Mouse (Mus musculus) C2C12 (cell line): Measurements from ENCODE around the gene Ptprk.

ENCODE experiments used
- CEBPB ChIP-seq: IDR thresholded peaks from one replicate; pipeline ENCODE4 v1.6.1; 2011; ENCODE audit warnings: low read depth, mild to moderate bottlenecking, control low read depth, moderate library complexity
- CTCF ChIP-seq: IDR thresholded peaks from one replicate; pipeline ENCODE4 v1.5.1; 2011; ENCODE audit not compliant: control insufficient read depth, insufficient read depth, insufficient read length
- MAX ChIP-seq: IDR thresholded peaks from one replicate; pipeline ENCODE4 v1.6.1; 2011; ENCODE audit warnings: mild to moderate bottlenecking, control low read depth
- MYOD1 ChIP-seq: IDR thresholded peaks from one replicate; pipeline ENCODE4 v1.6.1; 2011; ENCODE audit warnings: low read depth; ENCODE audit not compliant: control insufficient read depth, insufficient read length
- MYOG ChIP-seq: IDR thresholded peaks from one replicate; pipeline ENCODE4 v1.6.1; 2011; ENCODE audit not compliant: control insufficient read depth, insufficient read length; ENCODE audit errors: extremely low read depth
- USF1 ChIP-seq: IDR thresholded peaks from one replicate; pipeline ENCODE4 v1.6.1; 2011; ENCODE audit warnings: low read depth, mild to moderate bottlenecking, control low read depth, moderate library complexity

- no peak for TF ChIP-seq MYOD1
- no peak for TF ChIP-seq CTCF
- TF ChIP-seq MAX: no peak
- no peak for TF ChIP-seq USF1
- no peak for TF ChIP-seq CEBPB
- TF ChIP-seq MYOG: no peak
Measured at GRCm38 (mm10) chr10:28278757-28279156, 204.1 kb downstream of the Ptprk start.
